Mouse (Mus musculus) adrenal gland, adult 8-10 months (tissue): ENCODE results near the gene Vgll4. TPM values are rescaled to one million over a fixed set of nuclear protein-coding genes. Genes with fewer than 3 reads are reported as not detected.

Experiments used
- DNase-seq: peaks from one replicate; pipeline ENCODE4 v3.0.0; 2022
- total RNA-seq, 4 experiments: library from RNA; stranded (reverse); gene quantifications; 2 replicates each; pipeline ENCODE4 v1.2.4; 2022

Gene Vgll4
- total RNA-seq, 4 experiments from 2014 or later = 43.0 to 49.5 (median 45.6) TPM

DNA sequence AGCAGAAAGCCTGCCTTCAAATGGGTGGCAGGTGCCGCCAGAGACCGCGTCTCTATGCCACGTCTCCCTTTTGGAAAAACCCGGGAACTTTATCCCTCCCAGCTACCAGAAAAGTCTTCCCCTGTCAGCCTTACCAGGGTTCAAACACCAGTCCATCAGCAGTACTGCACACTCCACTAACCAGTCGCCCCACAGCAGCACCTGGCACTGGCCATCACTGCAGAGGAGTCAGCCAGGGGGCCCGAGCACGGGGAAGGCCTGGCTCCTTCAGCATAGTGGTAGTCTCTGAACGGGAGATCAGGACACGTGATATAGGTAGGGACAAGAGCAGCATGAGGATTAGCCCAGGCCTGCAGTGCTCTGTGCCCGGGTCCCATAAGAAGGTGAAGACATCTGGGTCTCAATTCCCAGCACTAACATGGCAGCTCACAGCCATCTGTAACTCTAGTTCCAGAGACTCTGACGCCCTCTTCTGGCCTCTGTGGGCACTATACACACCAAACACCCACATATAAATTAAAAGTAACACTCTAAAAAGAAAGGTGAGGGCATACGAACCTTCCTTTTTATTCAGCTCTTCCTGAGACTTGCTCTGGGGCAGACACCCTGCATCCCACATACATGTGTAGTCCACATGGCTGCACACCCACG is 98.7 kb downstream of the Vgll4 start:
- no peak for DNase-seq

DNA sequence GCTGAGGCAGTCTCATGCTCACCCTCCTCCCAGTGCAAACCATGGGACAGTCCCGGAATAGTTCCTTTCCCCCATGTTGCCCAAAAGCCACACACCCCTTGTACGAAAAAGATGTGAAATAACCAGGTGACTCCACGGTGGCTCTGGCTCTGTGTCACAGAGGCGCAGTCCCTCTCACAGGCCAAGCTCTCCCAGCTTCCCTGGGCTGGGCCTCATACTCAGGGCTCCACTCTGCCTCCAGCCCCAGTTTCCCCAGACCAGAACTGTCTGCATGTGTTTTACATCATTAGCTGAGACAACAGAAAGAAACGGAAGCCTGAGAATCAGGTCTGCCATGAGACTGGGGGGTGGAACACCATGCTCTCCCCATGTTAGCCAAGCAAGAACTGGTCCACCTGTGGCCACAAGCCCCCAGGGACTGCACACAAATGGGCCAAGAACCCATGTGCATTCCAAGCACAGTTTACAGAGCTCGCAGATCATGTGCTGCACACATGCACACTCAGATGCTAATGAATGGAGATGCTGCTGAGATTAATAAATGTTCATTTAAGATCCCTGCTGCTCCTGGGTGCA is 100.2 kb downstream of the Vgll4 start:
- DNase-seq = no peak

DNA sequence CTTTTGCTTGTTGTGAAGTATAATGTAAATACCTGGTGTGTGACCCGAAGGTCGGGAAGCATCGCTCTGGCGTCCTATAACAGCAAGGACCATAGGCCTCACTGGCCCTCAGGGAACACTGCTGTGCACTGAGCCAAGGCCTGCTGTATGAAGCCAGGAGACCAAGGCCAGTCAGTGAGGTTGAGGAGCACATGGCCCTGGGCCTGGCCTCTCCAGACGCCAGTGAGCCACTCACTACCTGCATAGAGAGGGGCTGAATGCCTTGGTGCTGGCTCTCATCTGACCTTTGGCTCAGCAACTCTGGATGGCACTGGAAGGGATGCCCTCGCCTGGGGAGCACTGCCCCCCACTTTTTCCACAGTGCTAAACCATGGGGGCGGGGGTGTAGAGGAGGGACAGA is 101.1 kb downstream of the Vgll4 start:
- DNase-seq = peak; percentile 55

DNA sequence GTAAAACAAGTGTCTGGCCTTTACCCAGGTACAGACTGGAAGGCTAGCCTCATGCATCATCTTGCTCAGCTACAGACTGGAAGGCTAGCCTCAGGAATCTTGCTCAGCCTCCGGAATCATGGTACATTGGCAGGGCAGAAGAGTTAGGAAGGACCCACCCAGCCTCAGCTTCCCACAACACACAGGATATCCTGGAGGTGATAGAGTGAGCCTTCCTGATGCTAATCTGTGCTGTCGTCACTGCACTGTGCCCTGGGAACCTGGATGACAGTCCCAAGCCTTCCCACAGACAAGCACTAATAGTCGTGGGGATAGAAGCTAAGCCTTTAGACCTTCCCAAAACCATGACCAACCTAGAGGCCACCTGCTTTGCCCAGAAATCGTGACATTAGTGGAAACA is 103.2 kb downstream of the Vgll4 start:
- no peak for DNase-seq

DNA sequence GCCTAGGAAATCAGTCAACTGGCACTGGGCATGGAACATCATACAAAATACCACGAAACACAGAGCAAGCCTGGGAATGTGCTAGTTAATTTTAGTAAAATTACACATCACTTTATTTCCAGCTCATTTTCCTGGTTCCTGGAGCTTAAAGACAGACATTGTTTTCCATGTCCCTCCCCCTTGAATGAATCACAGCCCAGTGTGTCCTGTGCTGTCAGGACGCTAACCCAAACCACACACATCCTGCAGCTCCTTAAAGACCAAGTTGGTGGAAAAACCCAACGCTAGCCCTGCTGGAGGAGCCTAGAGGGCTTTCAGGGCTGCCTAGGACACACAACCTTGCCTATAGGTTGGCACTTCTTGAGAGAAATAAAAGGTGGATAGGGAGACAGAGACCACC is 103.7 kb downstream of the Vgll4 start:
- DNase-seq = no peak

DNA sequence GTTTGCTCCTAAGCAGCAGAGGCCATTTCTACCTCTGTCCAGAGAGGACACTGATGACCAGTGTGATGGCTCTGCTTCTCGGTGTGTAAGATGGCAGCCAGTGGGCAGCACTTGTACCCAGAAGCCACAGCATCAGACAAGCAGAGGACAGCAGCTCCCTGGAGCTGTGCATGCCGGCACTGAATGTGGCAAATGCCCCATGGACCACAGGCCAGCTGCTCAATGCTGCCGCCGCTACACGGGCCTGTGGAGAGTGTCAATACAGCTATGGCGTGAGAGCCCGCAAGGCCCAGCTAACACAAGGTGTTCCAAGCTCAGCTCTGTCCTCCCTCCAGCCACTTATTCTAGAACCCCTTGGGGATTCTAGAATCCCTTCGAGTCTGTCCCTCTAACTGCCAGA is 105.4 kb downstream of the Vgll4 start:
- DNase-seq = no peak

DNA sequence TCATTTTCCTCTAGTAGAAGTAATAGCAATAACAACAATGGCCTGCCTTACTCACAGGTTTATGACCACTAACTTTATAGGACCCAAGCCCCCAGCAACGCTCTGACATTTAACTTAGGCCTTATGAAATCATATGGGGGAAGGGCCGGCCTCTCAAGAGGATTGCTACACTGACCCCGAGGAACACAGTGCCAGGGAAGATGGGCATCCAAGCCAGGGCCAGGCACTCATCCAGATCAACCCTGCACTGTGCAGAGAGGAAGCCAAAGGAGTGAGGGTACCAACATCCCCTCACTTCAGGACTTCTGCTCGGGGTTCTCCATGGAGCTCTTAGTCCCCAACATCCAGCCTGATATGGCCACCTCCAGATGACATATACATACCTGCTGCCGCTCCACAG is 106.3 kb downstream of the Vgll4 start:
- no peak for DNase-seq

DNA sequence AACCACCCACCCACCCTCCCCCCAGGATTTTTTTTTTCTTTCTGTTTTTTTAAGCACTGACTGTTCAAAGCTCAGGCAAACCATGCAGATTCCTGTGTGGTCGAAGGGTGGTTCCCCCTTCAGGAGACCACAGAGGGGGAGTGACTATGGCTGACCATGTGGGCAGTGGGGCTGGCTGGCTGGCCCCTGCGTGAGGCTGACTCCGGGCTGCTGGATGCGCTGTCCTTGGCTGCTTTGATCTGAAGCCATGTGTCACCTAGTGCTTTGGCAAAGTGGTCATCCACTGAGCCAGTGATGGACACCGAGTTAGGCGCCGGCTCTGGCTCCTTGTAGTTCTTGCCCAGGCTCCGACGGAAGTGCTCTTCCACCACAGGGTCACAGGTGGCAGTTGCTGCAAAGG is 107.7 kb downstream of the Vgll4 start:
- DNase-seq = no peak

DNA sequence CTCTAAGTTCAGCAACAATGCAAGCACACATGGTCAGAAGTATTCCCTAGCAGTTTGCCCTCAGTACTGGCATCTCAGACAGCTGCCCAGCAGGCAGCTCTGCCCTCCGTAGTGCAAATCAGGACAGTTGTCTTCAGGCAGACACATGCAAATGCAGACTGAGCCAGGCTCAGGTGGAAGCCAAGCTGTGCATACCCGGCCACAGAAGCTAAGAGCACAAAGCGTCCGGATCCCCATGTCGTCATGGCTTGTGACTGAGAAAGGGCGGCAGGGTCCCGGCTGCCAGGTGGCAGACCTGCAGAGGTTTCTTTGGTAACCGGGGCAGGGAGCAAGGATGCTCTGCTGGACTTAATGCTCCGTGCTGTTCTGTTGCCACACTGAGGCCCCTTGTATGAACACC is 108.2 kb downstream of the Vgll4 start:
- DNase-seq = no peak

DNA sequence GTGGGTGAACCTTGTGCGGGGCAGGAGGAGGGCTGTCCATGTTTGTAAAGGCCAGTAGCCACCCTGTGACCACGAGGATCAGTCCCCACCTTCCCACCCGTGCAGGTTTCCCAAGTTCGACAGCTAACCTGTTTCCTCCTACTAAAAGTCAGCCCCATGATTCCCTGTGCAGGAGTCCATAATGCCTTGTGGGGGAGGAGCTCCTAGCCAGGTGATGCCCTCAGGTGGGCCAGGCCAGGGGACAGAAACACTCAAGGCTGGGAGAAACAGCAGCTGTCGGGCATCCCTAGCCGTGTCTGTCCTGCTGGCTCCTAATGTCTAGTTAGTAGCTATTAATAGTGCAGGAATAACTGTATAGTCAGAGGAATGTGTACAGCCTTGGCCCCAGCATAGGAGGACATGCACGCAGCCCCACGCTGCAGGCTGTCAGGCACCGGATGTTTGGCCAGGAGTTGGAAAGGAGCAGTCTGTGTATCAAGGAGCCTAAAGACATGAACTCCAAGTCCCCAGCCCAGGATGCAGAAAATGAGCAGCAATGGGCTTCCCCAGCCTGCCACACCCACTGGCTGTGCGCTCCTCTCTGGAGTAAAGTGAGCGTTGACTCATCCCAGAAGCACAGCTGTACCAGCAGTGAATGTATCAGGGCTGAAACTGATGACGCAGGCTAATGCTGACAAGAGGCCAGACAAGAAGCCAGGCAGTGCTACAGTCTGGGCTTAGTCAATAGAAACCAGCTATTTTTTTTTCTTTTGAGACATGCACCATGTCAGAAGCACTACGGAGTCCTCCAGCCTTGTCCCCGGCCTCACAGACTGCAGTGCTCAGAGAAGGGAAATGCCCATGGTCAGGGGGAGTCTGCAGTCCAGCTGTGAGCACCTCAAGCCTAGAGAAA is 108.9 kb downstream of the Vgll4 start:
- DNase-seq = no peak

DNA sequence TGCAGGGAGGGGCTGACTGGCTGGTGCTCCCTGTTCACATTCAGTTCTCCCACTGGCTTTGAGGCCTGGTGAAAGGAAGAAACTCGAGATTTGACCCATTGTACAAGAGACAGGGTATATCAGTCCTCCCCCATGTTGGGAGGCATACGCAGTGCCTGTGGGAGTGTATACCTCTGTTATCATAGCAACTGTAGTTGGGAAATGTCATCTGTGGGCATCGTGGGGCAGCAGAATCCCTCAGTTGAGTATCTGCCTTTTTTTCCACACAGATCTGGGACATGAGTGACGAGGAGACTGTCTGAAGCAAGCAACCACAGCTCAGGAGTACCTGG is 111.1 kb downstream of the Vgll4 start:
- no peak for DNase-seq

DNA sequence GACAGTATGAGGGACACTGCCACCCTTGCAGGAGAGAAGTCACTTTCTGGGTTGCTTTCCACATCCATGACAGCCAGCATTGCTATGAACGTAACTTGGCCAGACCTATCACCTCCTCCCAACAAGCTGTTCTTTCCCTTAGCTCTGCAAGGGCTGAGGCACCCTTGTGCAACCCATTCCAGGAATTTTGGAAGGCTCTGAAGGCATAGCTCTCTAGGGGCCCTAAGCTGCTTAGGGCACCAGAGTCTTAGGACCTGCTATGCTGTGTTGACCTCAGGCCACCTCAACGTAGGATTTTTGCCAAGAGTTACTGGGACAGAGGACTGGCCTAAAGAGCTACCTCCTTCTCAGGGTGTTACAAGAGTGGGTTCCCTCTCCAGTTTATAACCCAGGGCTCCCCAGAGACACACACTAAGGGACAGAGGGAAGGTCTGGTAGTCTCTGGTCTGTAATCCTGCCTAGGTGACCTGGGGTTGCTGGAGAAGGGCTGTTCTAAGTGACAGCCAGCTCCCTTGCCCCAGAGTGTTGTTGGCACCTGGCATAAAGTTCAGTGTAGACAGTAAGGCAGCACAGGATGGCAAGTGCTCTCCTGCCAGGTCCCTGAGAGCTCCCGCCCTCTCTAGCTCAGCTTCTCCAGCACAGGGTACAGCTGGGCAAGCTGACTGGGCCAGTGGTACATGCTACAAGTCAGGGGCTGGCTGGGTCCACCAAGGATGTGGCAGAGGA is 111.6 kb downstream of the Vgll4 start:
- no peak for DNase-seq

DNA sequence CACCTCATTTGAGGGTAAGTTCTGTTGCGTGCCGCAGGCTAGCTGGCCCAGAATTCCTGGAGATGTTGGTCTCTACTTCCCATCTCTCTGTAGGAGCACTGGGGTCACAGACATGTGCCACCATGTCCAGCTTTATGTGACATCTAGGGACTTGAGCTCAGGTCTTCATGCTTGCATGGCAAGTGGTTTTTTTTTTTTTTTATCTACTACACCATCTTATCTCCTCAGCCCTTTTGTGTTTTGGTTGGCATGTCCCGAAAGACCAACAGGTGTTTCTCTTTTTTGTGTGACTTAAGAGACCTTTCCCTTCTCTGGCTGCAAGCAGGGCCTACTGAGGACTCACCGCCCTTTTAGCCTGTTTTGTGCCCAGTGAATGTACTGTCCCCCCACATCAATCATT is 113.3 kb downstream of the Vgll4 start:
- DNase-seq = no peak

DNA sequence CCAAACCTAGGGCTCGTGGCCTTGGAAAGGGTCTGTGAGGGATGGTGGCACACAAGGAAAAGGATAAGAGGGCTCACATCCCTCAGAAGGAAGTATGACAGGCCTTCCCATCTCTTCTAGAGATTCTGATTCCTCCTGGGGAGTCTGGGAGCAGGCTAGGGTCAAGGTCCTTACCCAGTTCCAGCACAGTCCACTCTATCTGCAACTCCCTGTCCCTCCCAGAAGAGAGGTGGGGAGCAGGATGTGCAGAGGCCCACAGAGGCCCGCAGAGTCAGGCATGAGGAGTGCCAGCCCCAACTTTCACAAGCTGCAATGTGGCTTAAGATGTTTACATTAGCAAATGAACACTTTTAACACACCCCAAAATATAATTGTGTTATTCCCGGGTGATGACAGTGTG is 114.2 kb downstream of the Vgll4 start:
- DNase-seq = no peak

DNA sequence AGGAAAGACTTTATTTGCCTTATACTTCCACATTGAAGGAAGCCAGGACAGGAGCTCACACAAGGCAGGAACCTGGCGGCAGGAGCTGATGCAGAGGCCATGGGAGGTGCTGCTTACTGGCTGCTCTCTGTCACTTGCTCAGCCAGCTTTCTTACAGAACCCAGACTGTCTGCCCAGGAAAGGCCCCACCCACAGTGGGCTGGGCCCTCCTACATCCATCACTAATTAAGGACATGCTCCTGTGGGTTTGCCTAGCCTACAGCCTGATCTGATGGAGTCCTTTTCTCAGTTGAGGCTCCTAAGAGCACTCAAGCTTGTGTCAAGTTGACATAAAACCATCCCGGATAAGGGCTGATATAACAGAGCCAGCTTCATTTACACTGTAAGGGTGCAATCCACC is 115.4 kb downstream of the Vgll4 start:
- no peak for DNase-seq

DNA sequence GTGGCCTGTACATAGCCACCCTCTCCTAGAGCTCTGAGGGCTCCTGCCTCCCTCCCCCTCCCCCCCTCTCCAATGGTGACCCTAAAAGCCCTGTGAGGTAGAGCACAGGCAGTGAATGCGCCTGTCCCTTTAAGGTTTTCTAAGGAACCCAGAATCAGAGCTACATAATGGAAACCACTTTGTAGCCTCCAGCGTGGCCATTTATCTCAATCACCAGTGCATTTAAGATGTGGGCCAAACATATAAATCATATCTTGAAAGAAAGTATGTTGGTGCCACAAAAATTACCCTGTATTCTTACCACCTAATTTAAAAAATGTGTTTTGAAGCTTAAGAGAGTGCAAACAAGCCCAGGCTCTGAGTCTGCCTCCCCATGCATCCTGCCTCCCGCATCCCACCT is 117.1 kb downstream of the Vgll4 start:
- DNase-seq = no peak

DNA sequence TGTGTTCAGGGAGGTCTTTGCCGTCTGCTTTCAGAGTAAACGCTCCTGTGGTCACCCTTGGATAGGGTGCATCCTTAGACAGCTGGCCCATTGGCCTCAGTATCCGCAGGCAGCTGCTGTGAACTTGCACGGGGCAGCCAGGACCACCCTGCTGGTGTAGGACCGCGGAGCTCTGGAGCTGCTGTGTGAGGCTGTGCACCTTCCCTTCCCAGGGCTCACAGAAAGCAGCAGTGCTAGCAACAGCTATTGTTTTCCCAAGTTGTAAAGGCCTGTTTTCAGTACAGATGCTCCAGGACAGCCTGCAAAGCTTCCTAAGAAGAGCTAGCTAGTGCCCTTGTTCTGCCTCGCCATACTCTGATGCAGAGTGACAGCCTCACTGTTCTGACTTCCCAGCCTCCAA is 118.1 kb downstream of the Vgll4 start:
- DNase-seq = no peak

DNA sequence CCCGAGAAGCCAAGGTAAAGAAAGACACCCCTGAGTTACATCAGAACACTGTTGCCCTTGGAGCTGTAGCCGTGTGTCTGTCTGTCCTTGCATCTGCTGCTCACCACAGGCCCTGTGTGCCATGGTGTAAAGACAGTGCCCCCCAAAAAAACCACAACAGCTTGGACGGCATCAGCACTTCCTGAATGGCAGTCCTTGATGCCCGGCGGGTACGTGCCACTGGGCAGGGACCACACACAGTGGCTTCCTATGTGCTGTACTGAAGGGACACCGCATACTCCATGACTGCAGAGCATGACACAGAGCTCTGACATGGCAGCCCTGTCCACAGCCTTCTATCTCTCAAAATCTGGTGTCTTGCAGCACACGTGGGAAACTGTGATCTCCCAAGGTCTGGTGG is 120.0 kb downstream of the Vgll4 start:
- DNase-seq = no peak

DNA sequence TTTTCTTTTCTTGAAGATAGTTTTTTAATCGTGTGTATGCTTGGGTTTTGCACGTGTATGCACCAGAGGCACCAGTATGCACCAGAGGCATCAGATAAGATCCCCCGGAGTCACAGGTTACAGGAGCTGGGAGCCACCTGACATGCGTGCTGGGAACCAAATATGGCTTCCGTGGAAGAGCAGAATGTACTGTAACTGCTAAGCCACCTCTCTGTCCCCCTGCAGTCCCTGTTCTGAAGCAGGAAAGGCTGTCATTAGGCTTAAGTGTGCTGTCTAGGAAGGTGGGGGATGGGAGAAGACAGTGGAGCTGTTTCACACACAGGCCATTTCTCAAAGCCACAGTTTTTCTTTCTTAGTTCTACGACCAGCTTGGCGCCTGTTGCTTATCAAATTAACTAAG is 121.0 kb downstream of the Vgll4 start:
- no peak for DNase-seq

DNA sequence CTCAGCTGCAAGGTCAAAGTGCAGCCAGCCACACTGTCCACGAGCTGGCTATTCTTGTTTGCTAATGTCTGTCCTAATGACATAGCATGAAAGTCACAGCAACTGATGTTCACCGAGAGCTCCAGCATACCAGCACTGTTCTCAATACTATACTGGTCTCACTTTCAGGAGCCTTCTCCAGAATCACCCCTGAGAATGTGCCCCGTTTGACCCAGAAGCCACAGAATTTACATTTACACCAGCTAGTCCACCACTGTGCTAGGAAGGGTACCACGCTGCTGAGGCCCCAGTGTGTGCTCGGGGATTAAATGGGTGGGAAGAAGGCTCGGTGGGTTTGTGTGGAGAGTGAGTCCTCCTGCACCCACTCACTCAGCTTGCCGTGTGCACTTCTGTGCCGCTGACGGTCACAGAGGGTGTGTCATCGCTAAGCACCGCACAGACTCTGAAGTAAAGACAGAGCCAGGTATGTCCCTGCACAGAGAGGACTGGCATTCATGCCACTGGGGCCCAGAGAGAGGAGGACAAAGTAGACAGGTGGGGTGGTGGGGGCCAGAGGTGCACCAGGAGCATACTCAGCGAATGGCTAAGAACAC is 122.1 kb downstream of the Vgll4 start:
- no peak for DNase-seq

DNA sequence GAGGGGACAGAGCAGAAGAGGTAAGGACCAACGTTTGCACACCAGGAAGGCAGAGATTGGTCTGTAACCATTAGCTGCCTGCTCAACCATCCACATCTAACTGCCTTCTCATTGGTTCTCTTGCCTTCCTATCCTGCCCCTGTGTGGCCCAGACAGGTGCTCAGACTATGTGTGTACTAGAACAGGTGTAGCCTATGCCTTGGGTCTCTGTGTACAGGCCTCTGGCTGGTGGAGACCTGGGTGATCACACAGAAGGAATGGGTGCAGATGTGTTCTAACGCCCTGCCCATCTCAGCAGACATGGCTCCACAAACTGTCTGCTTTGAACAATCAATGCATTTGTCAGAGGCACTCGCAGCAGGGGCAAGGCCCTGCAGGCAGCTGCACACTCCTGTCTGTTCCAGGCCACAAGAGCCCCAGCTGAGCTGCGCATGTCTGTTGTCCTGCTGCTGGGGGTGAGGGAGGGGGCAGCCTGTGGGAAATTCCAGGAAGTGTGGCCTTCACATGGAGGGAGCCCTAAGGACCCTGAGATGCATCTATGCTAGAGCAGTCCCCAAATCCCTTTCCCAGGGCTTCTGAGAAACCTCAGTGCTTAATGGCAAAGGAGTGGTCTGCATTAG is 123.5 kb downstream of the Vgll4 start:
- no peak for DNase-seq

DNA sequence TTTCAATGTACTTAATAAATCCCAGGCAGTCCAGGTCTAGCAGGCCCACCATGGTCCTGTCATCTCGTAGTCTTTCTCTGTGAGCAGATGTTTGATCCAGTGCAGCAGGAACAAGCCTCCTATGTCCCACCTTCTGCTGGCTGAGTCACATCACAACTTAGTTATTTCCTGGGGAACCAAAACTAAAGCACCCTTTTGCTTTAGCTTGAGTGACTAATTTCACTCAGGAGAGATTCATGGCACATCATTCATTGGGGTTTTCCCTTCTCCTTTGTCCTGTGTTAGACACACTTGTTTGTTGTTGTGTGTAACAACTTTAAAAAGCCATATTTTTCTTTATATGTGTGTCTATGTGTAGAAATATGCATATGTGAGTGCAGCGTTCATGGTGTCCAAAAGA is 126.9 kb downstream of the Vgll4 start:
- DNase-seq = no peak

DNA sequence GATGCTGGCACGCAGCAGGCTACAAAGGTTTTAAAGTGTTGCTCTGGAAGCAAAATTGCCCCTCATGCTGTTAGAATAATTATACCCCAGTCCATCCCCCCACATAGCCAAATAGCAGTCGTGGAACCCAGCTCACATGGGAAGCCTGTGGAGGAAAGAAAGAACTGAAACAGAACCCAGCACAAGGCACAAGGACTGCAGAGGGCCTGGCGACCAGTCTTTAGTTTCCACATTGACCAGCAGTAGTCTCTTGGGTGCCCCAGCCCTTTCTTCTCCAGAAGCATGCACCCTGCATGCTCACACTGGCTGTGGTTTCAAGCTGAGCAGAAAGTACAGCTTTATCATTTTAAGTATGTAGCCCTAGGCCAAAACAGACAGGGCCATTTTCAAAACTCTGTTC is 127.7 kb downstream of the Vgll4 start:
- DNase-seq = no peak
